34 mouse cellular contexts compared by ENCODE assay signal in genomic region chr5:16363171-16363570, GRCm38 (mm10).
"Had no signal": no experiment of that assay in that cellular context is flagged by ENCODE, and none has a peak within 500 bp of the region (broad histone marks: within the 10 kb centered on the region; RNA-seq: fewer than 3 reads in every experiment).

No protein-coding gene starts in this region.

- H3K36me3 ChIP-seq: hindbrain, embryonic 10.5 days; intestine, embryonic 15.5 days; kidney, embryonic 15.5 days had no signal

- H3K4me3 ChIP-seq: heart, embryonic 12.5 days; heart, embryonic 13.5 days; heart, embryonic 15.5 days; hindbrain, embryonic 10.5 days; hindbrain, embryonic 12.5 days; hindbrain, embryonic 13.5 days; hindbrain, embryonic 15.5 days; intestine, embryonic 15.5 days; kidney, embryonic 15.5 days; layer of hippocampus, adult 2 months; left cerebral cortex, adult 2 months had no signal

- ATAC-seq: hindbrain, embryonic 16.5 days; hindbrain, postnatal 0 days; inflammation-experienced regulatory T-cells, adult 6 months; intestine, embryonic 15.5 days; intestine, embryonic 16.5 days; intestine, postnatal 0 days had no signal

- H3K9ac ChIP-seq: heart, embryonic 12.5 days; heart, embryonic 13.5 days; heart, embryonic 15.5 days; hindbrain, embryonic 12.5 days; hindbrain, embryonic 13.5 days; hindbrain, embryonic 14.5 days; hindbrain, embryonic 15.5 days; intestine, embryonic 15.5 days; kidney, embryonic 15.5 days had no signal

- H3K4me1 ChIP-seq: heart, embryonic 12.5 days; heart, embryonic 13.5 days; heart, embryonic 15.5 days; hindbrain, embryonic 10.5 days; hindbrain, embryonic 12.5 days; hindbrain, embryonic 13.5 days; hindbrain, embryonic 15.5 days; intestine, embryonic 15.5 days; kidney, embryonic 15.5 days had no signal

- H3K9me3 ChIP-seq: heart, embryonic 12.5 days; heart, embryonic 13.5 days; heart, embryonic 15.5 days; hindbrain, embryonic 10.5 days; hindbrain, embryonic 12.5 days; hindbrain, embryonic 13.5 days; hindbrain, embryonic 15.5 days; intestine, embryonic 15.5 days; kidney, embryonic 15.5 days had no signal

- H3K4me2 ChIP-seq: heart, embryonic 12.5 days; heart, embryonic 13.5 days; heart, embryonic 15.5 days; hindbrain, embryonic 12.5 days; hindbrain, embryonic 13.5 days; hindbrain, embryonic 14.5 days; hindbrain, embryonic 15.5 days; intestine, embryonic 15.5 days; kidney, embryonic 15.5 days had no signal

- H3K27ac ChIP-seq: heart, embryonic 13.5 days; heart, embryonic 15.5 days; hindbrain, embryonic 10.5 days; hindbrain, embryonic 12.5 days; hindbrain, embryonic 13.5 days; hindbrain, embryonic 14.5 days; hindbrain, embryonic 15.5 days; hindbrain, postnatal 0 days; intestine, embryonic 15.5 days; kidney, embryonic 15.5 days; kidney, postnatal 0 days; layer of hippocampus, adult 2 months; left cerebral cortex, adult 2 months had no signal

- H3K27me3 ChIP-seq: heart, embryonic 12.5 days; heart, embryonic 13.5 days; heart, embryonic 15.5 days; hindbrain, embryonic 12.5 days; hindbrain, embryonic 13.5 days; hindbrain, embryonic 15.5 days; intestine, embryonic 15.5 days; kidney, embryonic 15.5 days had no signal

- DNase-seq: heart, postnatal 10 days; heart, postnatal 14 days; heart, postnatal 36 days; heart, postnatal 4 days; kidney, adult 11 months; kidney, adult 18-20 months; kidney, adult 2 months; kidney, adult 8-10 months; kidney, adult 9 months; kidney, postnatal 10 days; kidney, postnatal 14 days; kidney, postnatal 25 days; kidney, postnatal 36 days; kidney, postnatal 4 days; layer of hippocampus, adult 9-11 months; layer of hippocampus, postnatal 36 days had no signal
